Mouse (Mus musculus) brain, embryonic 14.5 days (tissue): ENCODE measurements at regions not wholly inside any gene's neighbourhood (a gene's known extent, or its start where the extent isn't known, plus 50 kb on each side); places are given as distances from the start of the nearest gene placed in this dataset.

ENCODE experiments used
- CTCF ChIP-seq: fragments of 200-500 bp; IDR thresholded peaks from 2 replicates; pipeline ENCODE4 v1.5.1; 2012; ENCODE audit warnings: inconsistent platforms, mild to moderate bottlenecking, moderate library complexity, borderline replicate concordance; ENCODE audit not compliant: insufficient read depth, insufficient read length; ENCODE audit errors: extremely low read depth
- POLR2A ChIP-seq: fragments of 200-500 bp; IDR thresholded peaks from 2 replicates; pipeline ENCODE4 v1.6.1; 2012; ENCODE audit warnings: mild to moderate bottlenecking, inconsistent platforms, borderline replicate concordance; ENCODE audit not compliant: poor library complexity, insufficient read depth, insufficient read length, severe bottlenecking; ENCODE audit errors: extremely low read depth

- TF ChIP-seq CTCF (no peak), POLR2A (no peak)
Measured at GRCm38 (mm10) chr1:35960844-35961243, 107.4 kb upstream of the Hs6st1 start.
